Mouse (Mus musculus): Measurements from ENCODE around the gene Slc9a3. TPM values are rescaled to one million over a fixed set of nuclear protein-coding genes. Genes with fewer than 3 reads are reported as not detected.

Slc9a3 gene
- total and polyA plus RNA-seq, 2 experiments from 2014 or later: 0.67 TPM; not detected in 1

- Histone ChIP-seq H3K4me1 (ENCODE audit: control insufficient read depth, insufficient read depth) (peaks cover 18% of the 10 kb centered on the region; the same call in 1 of the 2 replicates), H3K36me3 (replicated peaks; ENCODE audit: control insufficient read depth, insufficient read depth, low read length) (peaks cover 46% of the 10 kb centered on the region), H3K9me3 (replicated peaks; ENCODE audit: control insufficient read depth, low read length) (no peaks in the 10 kb centered on the region), H3K4me2 (ENCODE audit: low read depth, low read length) (no peak overlapping the region), H3K27ac (ENCODE audit: low read depth) (no peak overlapping the region), H3K9ac (replicated peaks; ENCODE audit: low read depth, low read length) (no peak overlapping the region), H3K27me3 (ENCODE audit: control insufficient read depth, insufficient read depth, low read length) (no peaks in the 10 kb centered on the region), H3K4me3 (ENCODE audit: low read depth, low read length) (no peak overlapping the region)
- no peak for DNase-seq (ENCODE audit: low spot score)
- ATAC-seq (ENCODE audit: insufficient read depth, low read depth): no peak
- 84% methylated on average over 10 of the region's 10 CpGs for WGBS
- TF ChIP-seq CTCF (IDR thresholded peaks at IDR 0.05; ENCODE audit: low read depth) (no peak), EP300 (IDR thresholded peaks at IDR 0.05; ENCODE audit: low read depth) (no peak)
Measured at GRCm38 (mm10) chr13:74169446-74170164, 48.3 kb downstream of the Slc9a3 start.

- H3K36me3 ChIP-seq (replicated peaks; ENCODE audit: control insufficient read depth, insufficient read depth, low read length): peaks cover 67% of the 10 kb centered on the region
- DNase-seq (ENCODE audit: low spot score) (no peak), ATAC-seq (ENCODE audit: insufficient read depth, low read depth) (no peak)
- peaks cover 9% of the 10 kb centered on the region; the same call in 1 of the 2 replicates for H3K4me1 ChIP-seq (ENCODE audit: control insufficient read depth, insufficient read depth)
- H3K9ac ChIP-seq (replicated peaks; ENCODE audit: low read depth, low read length): no peak overlapping the region
- H3K9me3 ChIP-seq (replicated peaks; ENCODE audit: control insufficient read depth, low read length): no peaks in the 10 kb centered on the region
- WGBS: 94% methylated on average over 5 of the region's 5 CpGs
- no peak overlapping the region for H3K27ac ChIP-seq (ENCODE audit: low read depth)
- no peak overlapping the region for H3K4me2 ChIP-seq (ENCODE audit: low read depth, low read length)
- TF ChIP-seq EP300 (IDR thresholded peaks at IDR 0.05; ENCODE audit: low read depth): no peak
- TF ChIP-seq CTCF (IDR thresholded peaks at IDR 0.05; ENCODE audit: low read depth): no peak
- no peaks in the 10 kb centered on the region for H3K27me3 ChIP-seq (ENCODE audit: control insufficient read depth, insufficient read depth, low read length)
- no peak overlapping the region for H3K4me3 ChIP-seq (ENCODE audit: low read depth, low read length)
Measured at GRCm38 (mm10) chr13:74172036-74172435, 50.8 kb downstream of the Slc9a3 start.

GRCm38 (mm10) chr13:74183011-74183695 lies 61.9 kb downstream of the Slc9a3 start:
- no peak overlapping the region for H3K4me2 ChIP-seq (ENCODE audit: low read depth, low read length)
- no peak for DNase-seq (ENCODE audit: low spot score)
- ATAC-seq (ENCODE audit: insufficient read depth, low read depth): no peak
- no peak overlapping the region for H3K4me3 ChIP-seq (ENCODE audit: low read depth, low read length)
- H3K9ac ChIP-seq (replicated peaks; ENCODE audit: low read depth, low read length): no peak overlapping the region
- H3K27me3 ChIP-seq (ENCODE audit: control insufficient read depth, insufficient read depth, low read length): no peaks in the 10 kb centered on the region
- 82% methylated on average over 5 of the region's 5 CpGs for WGBS
- no peak overlapping the region for H3K27ac ChIP-seq (ENCODE audit: low read depth)
- no peaks in the 10 kb centered on the region for H3K4me1 ChIP-seq (ENCODE audit: control insufficient read depth, insufficient read depth)
- H3K36me3 ChIP-seq (replicated peaks; ENCODE audit: control insufficient read depth, insufficient read depth, low read length): peaks cover 53% of the 10 kb centered on the region
- no peak for TF ChIP-seq EP300 (IDR thresholded peaks at IDR 0.05; ENCODE audit: low read depth)
- no peak for TF ChIP-seq CTCF (IDR thresholded peaks at IDR 0.05; ENCODE audit: low read depth)
- H3K9me3 ChIP-seq (replicated peaks; ENCODE audit: control insufficient read depth, low read length): no peaks in the 10 kb centered on the region

- no peak overlapping the region for H3K4me3 ChIP-seq (ENCODE audit: low read depth, low read length)
- H3K9me3 ChIP-seq (replicated peaks; ENCODE audit: control insufficient read depth, low read length): no peaks in the 10 kb centered on the region
- ATAC-seq (ENCODE audit: insufficient read depth, low read depth): no peak; the same call in 1 of the 2 replicates
- H3K4me1 ChIP-seq (ENCODE audit: control insufficient read depth, insufficient read depth): no peaks in the 10 kb centered on the region
- no peak overlapping the region for H3K4me2 ChIP-seq (ENCODE audit: low read depth, low read length)
- H3K27me3 ChIP-seq (ENCODE audit: control insufficient read depth, insufficient read depth, low read length): no peaks in the 10 kb centered on the region
- H3K9ac ChIP-seq (replicated peaks; ENCODE audit: low read depth, low read length): no peak overlapping the region
- H3K27ac ChIP-seq (ENCODE audit: low read depth): no peak overlapping the region
- no peak for TF ChIP-seq EP300 (IDR thresholded peaks at IDR 0.05; ENCODE audit: low read depth)
- peak; percentile 64 for TF ChIP-seq CTCF (IDR thresholded peaks at IDR 0.05; ENCODE audit: low read depth)
- DNase-seq (ENCODE audit: low spot score): peak; percentile 63
- peaks cover 56% of the 10 kb centered on the region for H3K36me3 ChIP-seq (replicated peaks; ENCODE audit: control insufficient read depth, insufficient read depth, low read length)
- WGBS: 77% methylated on average over 6 of the region's 6 CpGs
Measured at GRCm38 (mm10) chr13:74192613-74193012, 71.4 kb downstream of the Slc9a3 start.

- Histone ChIP-seq H3K4me2 (ENCODE audit: low read depth, low read length) (no peak overlapping the region), H3K36me3 (replicated peaks; ENCODE audit: control insufficient read depth, insufficient read depth, low read length) (peaks cover 36% of the 10 kb centered on the region), H3K4me1 (ENCODE audit: control insufficient read depth, insufficient read depth) (no peaks in the 10 kb centered on the region), H3K27me3 (ENCODE audit: control insufficient read depth, insufficient read depth, low read length) (no peaks in the 10 kb centered on the region), H3K9ac (replicated peaks; ENCODE audit: low read depth, low read length) (no peak overlapping the region), H3K4me3 (ENCODE audit: low read depth, low read length) (no peak overlapping the region), H3K9me3 (replicated peaks; ENCODE audit: control insufficient read depth, low read length) (no peaks in the 10 kb centered on the region), H3K27ac (ENCODE audit: low read depth) (no peak overlapping the region)
- ATAC-seq (ENCODE audit: insufficient read depth, low read depth): no peak
- TF ChIP-seq EP300 (IDR thresholded peaks at IDR 0.05; ENCODE audit: low read depth): no peak
- no peak for TF ChIP-seq CTCF (IDR thresholded peaks at IDR 0.05; ENCODE audit: low read depth)
- WGBS: 67% methylated on average over 3 of the region's 3 CpGs
- no peak for DNase-seq (ENCODE audit: low spot score)
Measured at GRCm38 (mm10) chr13:74196451-74196850, 75.2 kb downstream of the Slc9a3 start.

Data from heart, postnatal 0 days (tissue).